Mouse (Mus musculus) forebrain, postnatal 0 days (tissue): ENCODE results near the gene Bsn. TPM values are rescaled to one million over a fixed set of nuclear protein-coding genes. Genes with fewer than 3 reads are reported as not detected.

Experiments
- ATAC-seq: fragments of 200-750 bp; cut with Nextera tagmentation; 2 replicates; pipeline ENCODE4 v1.8.0; 2017; ENCODE audit warnings: mild to moderate bottlenecking, moderate library complexity
- DNase-seq: peaks from one replicate; pipeline ENCODE4 v3.0.0-alpha.2; 2015
- H3K27ac ChIP-seq: fragments of 300-500 bp; sonication (generic); 2 replicates; pipeline ENCODE4 v1.5.1; 2014; ENCODE audit warnings: low read depth, mild to moderate bottlenecking, antibody characterized with exemption, low read length, moderate library complexity, mixed read lengths
- H3K27me3 ChIP-seq: fragments of 300-500 bp; sonication (generic); 2 replicates; pipeline ENCODE4 v1.6.1; 2014; ENCODE audit warnings: mild to moderate bottlenecking, low read length, mixed read lengths; ENCODE audit not compliant: insufficient read depth
- H3K36me3 ChIP-seq: fragments of 300-500 bp; sonication (generic); 2 replicates; pipeline ENCODE4 v1.6.1; 2014; ENCODE audit warnings: mild to moderate bottlenecking, moderate library complexity; ENCODE audit not compliant: insufficient read depth
- H3K4me1 ChIP-seq: fragments of 300-500 bp; sonication (generic); 2 replicates; pipeline ENCODE4 v1.6.1; 2014; ENCODE audit warnings: antibody characterized with exemption; ENCODE audit not compliant: insufficient read depth
- H3K4me2 ChIP-seq: fragments of 300-500 bp; sonication (generic); 2 replicates; pipeline ENCODE4 v1.6.1; 2014; ENCODE audit warnings: low read depth, mild to moderate bottlenecking, moderate library complexity
- H3K4me3 ChIP-seq: fragments of 300-500 bp; sonication (generic); 2 replicates; pipeline ENCODE4 v1.5.1; 2014; ENCODE audit warnings: low read depth, low read length, mixed read lengths
- H3K9ac ChIP-seq: fragments of 300-500 bp; sonication (generic); 2 replicates; pipeline ENCODE4 v1.6.1; 2014; ENCODE audit warnings: mild to moderate bottlenecking
- H3K9me3 ChIP-seq: fragments of 300-500 bp; sonication (generic); 2 replicates; pipeline ENCODE4 v1.6.1; 2016; ENCODE audit warnings: low read length
- CTCF ChIP-seq: sonication (generic); IDR thresholded peaks from 2 replicates; pipeline ENCODE4 v1.5.1; 2016; ENCODE audit warnings: antibody characterized with exemption, control low read depth, low read depth
- WGBS: fragments of 180-500 bp; shearing (Covaris S2); extraction: QIAGEN DNeasy Blood & Tissue Kit; methylation state at CpG from one replicate; pipeline ENCODE4 v1.1.7; 2014; 5-methylcytosine and 5-hydroxymethylcytosine counted together
- polyA plus RNA-seq: library from polyadenylated mRNA; unstranded; fragments of >200 nt; fragmentation: Nextera tagmentation; extraction: Ambion mirVana; gene quantifications from 2 replicates; pipeline ENCODE4 v1.2.1, GENCODE M21; 2015
- total RNA-seq: library from RNA; depleted of rRNA; stranded (reverse); fragments of >200 nt; gene quantifications from 2 replicates; pipeline ENCODE4 v1.2.3, GENCODE M21; 2014

Bsn gene
- total and polyA plus RNA-seq, 2 experiments from 2014 or later, result 5.5 to 34.1 TPM

DNA sequence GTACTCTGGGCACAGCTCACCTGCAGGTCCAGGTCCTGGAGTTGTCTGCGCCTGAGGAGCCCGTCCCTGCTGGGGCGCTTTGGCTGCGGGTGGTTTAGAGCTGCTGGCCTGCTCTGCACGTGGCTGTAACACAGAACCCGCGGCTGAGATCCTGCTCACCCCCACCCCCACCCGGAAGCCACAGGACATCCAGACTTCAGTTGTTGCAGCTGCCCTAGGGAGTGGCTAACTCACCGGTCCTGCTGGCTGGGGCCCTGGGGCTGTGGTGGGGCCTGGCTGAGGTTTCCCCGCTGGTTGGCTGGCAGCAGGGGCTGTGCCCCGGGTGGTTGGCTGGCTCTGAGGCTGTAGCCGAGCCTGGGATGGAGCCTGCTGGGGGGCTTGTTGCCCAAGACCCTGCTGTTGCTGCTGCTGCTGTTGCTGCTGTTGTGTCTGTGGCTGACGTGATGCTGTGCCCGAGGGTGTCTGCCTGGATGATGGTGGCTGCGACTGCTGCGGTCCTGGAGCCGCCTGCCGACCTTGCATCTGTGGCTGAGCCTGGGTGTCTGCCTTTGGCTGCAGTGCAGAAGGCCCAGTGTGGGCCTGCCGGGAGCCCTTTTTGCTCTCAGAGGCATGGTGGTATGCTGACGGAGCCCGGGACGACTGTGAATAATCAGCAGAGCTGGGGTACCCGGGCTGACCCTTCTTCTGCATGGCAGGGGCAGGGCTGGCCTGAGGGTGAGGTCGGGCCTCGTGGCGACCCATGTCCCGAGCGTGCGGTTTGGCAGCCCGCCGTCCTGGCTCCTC is 85.2 kb downstream of the Bsn start:
- 36% methylated on average over 31 of the region's 31 CpGs for WGBS
- Histone ChIP-seq H3K9me3 (no peaks in the 10 kb centered on the region), H3K36me3 (peaks cover 71% of the 10 kb centered on the region), H3K9ac (no peak overlapping the region), H3K4me3 (no peak overlapping the region), H3K27ac (no peak overlapping the region), H3K27me3 (no peaks in the 10 kb centered on the region), H3K4me2 (no peak overlapping the region), H3K4me1 (no peaks in the 10 kb centered on the region)
- TF ChIP-seq CTCF, result no peak
- DNase-seq (no peak), ATAC-seq (no peak)

DNA sequence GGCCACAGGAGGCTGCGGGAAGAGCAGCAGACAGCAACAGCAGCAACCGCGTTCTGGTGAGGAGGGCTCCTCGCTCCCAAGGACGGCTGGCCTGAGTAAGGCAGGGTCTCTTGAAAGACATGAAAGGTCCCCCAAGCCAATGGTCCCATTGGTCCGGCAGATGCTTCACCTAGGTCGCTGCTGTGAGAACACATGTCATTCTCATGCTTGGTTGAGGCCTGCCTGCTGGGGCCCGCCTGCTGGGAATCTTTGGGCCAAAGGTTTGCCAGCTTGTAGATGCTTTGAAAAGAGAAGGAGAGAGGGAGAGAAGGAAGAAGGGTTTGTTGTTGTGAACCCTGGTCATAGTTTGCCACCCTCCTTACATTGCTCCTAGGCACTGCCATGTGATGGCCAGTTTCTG is 90.6 kb downstream of the Bsn start:
- Histone ChIP-seq H3K9me3 (no peaks in the 10 kb centered on the region), H3K9ac (no peak overlapping the region), H3K4me2 (no peak overlapping the region), H3K4me1 (no peaks in the 10 kb centered on the region), H3K27me3 (no peaks in the 10 kb centered on the region), H3K4me3 (no peak overlapping the region), H3K27ac (no peak overlapping the region), H3K36me3 (peaks cover 56% of the 10 kb centered on the region)
- TF ChIP-seq CTCF, result no peak
- WGBS, result 88% methylated on average over 8 of the region's 8 CpGs
- ATAC-seq (no peak), DNase-seq (no peak)

DNA sequence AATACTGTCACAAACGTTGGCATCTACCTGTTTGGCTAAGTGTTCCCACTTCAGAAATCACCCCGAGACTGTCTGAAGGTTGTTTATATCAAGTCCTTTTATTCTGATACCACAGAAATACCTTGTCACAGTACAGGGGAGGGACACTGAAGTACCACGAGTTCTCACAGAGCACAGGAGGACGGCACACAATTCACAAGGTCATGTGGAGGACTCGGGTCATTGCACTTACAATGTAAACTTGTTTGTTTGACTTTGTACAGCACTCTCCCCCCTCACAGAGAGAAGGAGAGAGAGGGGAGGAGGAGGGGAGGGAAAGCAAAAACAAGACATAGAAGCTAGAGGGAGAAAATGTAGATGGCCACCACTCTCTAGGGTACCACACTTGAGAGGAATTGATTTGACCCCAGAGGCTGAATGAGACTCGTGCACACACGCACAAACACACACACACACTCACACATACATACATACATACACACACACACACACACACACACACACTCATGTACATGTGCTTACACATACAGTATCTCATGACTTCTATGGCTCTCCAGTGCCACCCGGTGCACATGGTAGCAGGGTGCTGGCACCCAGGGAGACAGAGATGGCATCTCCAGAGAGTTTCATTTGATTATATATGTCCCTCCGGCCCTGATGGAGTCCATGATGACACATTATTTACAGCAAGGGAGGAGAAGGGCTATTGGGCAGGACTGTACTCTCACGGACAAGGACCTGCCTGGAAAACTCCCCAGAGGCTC is 94.1 kb downstream of the Bsn start:
- DNase-seq, result no peak
- peaks cover 46% of the 10 kb centered on the region for H3K36me3 ChIP-seq
- no peak for ATAC-seq
- H3K27ac ChIP-seq, result no peak overlapping the region
- H3K4me1 ChIP-seq, result no peaks in the 10 kb centered on the region
- TF ChIP-seq CTCF, result 0 out of 2 replicates have a peak, but pooled peaks have one; percentile 2
- no peak overlapping the region for H3K4me3 ChIP-seq
- H3K9me3 ChIP-seq, result no peaks in the 10 kb centered on the region
- 66% methylated on average over 10 of the region's 10 CpGs for WGBS
- no peak overlapping the region for H3K9ac ChIP-seq
- H3K27me3 ChIP-seq, result no peaks in the 10 kb centered on the region
- H3K4me2 ChIP-seq, result 0 out of 2 replicates have a peak overlapping the region, but pooled peaks have one; percentile 98

DNA sequence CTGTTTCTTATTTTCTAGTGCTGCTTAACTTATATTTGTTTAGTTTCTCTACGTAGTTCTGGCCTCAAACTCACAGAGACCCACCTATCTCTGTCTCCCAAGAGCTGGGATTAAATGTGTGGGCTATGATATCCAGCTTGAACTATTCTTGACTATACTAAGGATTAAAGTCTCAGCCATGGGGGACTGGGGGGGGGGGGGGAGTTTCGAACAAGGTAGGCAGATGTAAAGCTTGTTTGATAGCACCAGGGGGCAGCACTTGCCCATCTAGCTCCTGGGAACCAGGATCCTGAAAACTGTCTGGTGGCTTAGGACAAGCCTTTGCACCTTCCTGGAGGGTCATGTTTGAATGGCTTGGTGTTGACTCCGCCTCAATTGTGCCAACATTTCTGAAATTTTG is 94.7 kb downstream of the Bsn start:
- Histone ChIP-seq H3K27me3 (no peaks in the 10 kb centered on the region), H3K9ac (peak overlapping the region; percentile 67), H3K9me3 (no peaks in the 10 kb centered on the region), H3K4me2 (peak overlapping the region; percentile 98), H3K27ac (no peak overlapping the region), H3K4me1 (no peaks in the 10 kb centered on the region), H3K4me3 (peak overlapping the region; percentile 44; the same call in 1 of the 2 replicates), H3K36me3 (peaks cover 46% of the 10 kb centered on the region)
- peak; percentile 74 for DNase-seq
- WGBS, result 8% methylated on average over 3 of the region's 3 CpGs
- peak; percentile 32; the same call in 1 of the 2 replicates for ATAC-seq
- TF ChIP-seq CTCF, result peak; percentile 77

DNA sequence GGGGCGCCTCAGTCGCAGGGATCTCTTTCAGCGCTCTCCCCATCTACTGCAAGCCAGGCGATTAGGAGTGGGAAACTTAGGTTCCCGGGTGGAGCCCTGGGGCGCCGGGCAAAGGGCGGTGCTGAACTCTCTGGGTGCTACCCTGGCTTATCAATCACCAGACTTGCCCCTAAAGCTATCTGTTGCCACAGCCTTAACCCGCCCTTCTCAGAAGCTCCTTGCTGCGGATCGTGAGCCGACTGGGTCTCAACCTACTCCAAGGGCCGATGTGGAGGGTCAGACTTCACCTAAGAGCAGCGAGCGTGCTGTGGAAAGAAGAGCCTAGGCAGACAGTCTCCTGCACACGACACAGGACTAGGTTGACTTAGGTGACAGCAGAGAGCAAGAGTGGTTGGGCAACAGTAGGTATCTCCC is 95.2 kb downstream of the Bsn start:
- peak overlapping the region; percentile 67 for H3K9ac ChIP-seq
- H3K4me2 ChIP-seq, result peak overlapping the region; percentile 98
- no peaks in the 10 kb centered on the region for H3K27me3 ChIP-seq
- peak overlapping the region; percentile 74; the same call in 1 of the 2 replicates for H3K27ac ChIP-seq
- H3K9me3 ChIP-seq, result no peaks in the 10 kb centered on the region
- ATAC-seq, result peak; percentile 5; the same call in 1 of the 2 replicates
- TF ChIP-seq CTCF, result no peak
- H3K4me1 ChIP-seq, result no peaks in the 10 kb centered on the region
- peak; percentile 29 for DNase-seq
- peaks cover 50% of the 10 kb centered on the region for H3K36me3 ChIP-seq
- 1% methylated on average over 16 of the region's 16 CpGs for WGBS
- peak overlapping the region; percentile 44 for H3K4me3 ChIP-seq

DNA sequence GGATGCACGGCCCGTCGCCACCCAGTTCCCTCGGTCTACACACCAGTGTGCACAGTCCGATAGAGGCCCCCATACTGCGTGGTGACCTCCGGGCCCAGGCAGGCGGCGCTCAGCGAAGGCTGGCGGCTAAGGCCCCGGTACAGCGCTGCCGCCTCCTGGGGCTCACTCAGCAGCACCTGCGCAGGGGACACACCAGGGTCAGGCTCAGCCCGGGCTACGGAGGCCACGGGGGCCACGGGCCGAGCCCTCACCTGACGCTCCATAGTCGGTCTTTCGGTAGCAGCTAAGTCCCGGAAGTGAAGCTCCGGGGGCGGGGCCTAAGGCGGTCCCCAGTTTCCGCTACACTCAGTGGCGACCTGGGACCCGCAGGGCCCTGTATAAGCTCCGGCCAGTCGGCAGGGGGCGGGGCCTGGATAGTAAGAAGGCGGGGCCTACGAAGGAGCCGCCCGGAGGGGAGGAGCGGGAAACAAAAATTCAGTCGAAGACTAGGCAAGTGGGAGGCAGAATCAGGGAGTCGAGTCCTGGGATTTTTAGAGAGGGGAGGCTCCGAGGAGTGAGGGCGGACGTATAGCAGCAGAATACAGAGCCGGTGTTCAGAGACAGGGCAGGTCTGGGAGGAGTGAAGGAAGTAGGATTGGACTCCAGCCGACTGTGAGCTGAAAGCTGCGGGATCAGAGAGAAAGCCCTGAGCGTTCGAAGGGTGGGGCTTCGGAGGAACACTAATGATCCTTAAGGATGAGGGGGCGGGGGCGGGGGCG is 95.8 kb downstream of the Bsn start, which contains the start of gene Apeh:
Apeh (minus strand) TSS at position 423 of the 758 bp plus-strand sequence.
- peak; percentile 6; the same call in 1 of the 2 replicates for TF ChIP-seq CTCF
- peaks cover 50% of the 10 kb centered on the region for H3K36me3 ChIP-seq
- ATAC-seq, result peak; percentile 90

More for the DNA sequence above, 95.8 kb downstream of the Bsn start, which contains the start of gene Apeh:
- no peaks in the 10 kb centered on the region for H3K9me3 ChIP-seq
- no peaks in the 10 kb centered on the region for H3K4me1 ChIP-seq
- peak within 1 kb of the TSS; percentile 74 for H3K27ac ChIP-seq
- H3K27me3 ChIP-seq, result no peaks in the 10 kb centered on the region
- peak within 1 kb of the TSS; percentile 44 for H3K4me3 ChIP-seq
- peak; percentile 83 for DNase-seq
- peak within 1 kb of the TSS; percentile 98 for H3K4me2 ChIP-seq
- WGBS, result 2% methylated on average over 51 of the region's 52 CpGs
- peak within 1 kb of the TSS; percentile 67 for H3K9ac ChIP-seq
